Mouse (Mus musculus) kidney, embryonic 15.5 days (tissue): Measurements from ENCODE around the gene Hydin. TPM values are rescaled to one million over a fixed set of nuclear protein-coding genes. Genes with fewer than 3 reads are reported as not detected.
"Not testable (repeated sequence)": the region's sequence is repeated elsewhere in the genome, so short reads cannot be mapped to it uniquely, and the experiment has no call there.

Source experiments
- ATAC-seq: fragments of 200-750 bp; cut with Nextera tagmentation; replicated peaks from 2 replicates; pipeline ENCODE4 v1.8.0; 2017; ENCODE audit warnings: moderate TSS enrichment; ENCODE audit not compliant: low FRiP score
- H3K27ac ChIP-seq: fragments of 300-500 bp; sonication (generic); 2 replicates; pipeline ENCODE4 v1.5.1; 2015; ENCODE audit warnings: mild to moderate bottlenecking, inconsistent platforms
- H3K27me3 ChIP-seq: fragments of 300-500 bp; sonication (generic); 2 replicates; pipeline ENCODE4 v1.6.1; 2015; ENCODE audit warnings: inconsistent platforms
- H3K36me3 ChIP-seq: fragments of 300-500 bp; sonication (generic); 2 replicates; pipeline ENCODE4 v1.6.1; 2015; ENCODE audit warnings: inconsistent platforms
- H3K4me1 ChIP-seq: fragments of 300-500 bp; sonication (generic); 2 replicates; pipeline ENCODE4 v1.6.1; 2015; ENCODE audit warnings: inconsistent platforms
- H3K4me2 ChIP-seq: fragments of 300-500 bp; sonication (generic); 2 replicates; pipeline ENCODE4 v1.6.1; 2015; ENCODE audit warnings: moderate library complexity, mild to moderate bottlenecking, inconsistent platforms
- H3K4me3 ChIP-seq: fragments of 300-500 bp; sonication (generic); replicated peaks from 2 replicates; pipeline ENCODE4 v1.5.1; 2015; ENCODE audit warnings: mild to moderate bottlenecking, inconsistent platforms
- H3K9ac ChIP-seq: fragments of 300-500 bp; sonication (generic); 2 replicates; pipeline ENCODE4 v1.6.1; 2015; ENCODE audit warnings: mild to moderate bottlenecking, inconsistent platforms
- H3K9me3 ChIP-seq: fragments of 300-500 bp; sonication (generic); replicated peaks from 2 replicates; pipeline ENCODE4 v1.6.1; 2016; ENCODE audit warnings: inconsistent platforms
- WGBS: fragments of 180-500 bp; shearing (Covaris S2); methylation state at CpG from one replicate; pipeline ENCODE4 v1.1.7; 2015; ENCODE audit warnings: mixed read lengths; 5-methylcytosine and 5-hydroxymethylcytosine counted together
- polyA plus RNA-seq: library from polyadenylated mRNA; unstranded; fragments of >200 nt; fragmentation: Nextera tagmentation; extraction: Ambion mirVana; gene quantifications from 2 replicates; pipeline ENCODE4 v1.2.1, GENCODE M21; 2015

Gene Hydin
- polyA plus RNA-seq, 1 experiment from 2014 or later = 0.05 TPM

DNA sequence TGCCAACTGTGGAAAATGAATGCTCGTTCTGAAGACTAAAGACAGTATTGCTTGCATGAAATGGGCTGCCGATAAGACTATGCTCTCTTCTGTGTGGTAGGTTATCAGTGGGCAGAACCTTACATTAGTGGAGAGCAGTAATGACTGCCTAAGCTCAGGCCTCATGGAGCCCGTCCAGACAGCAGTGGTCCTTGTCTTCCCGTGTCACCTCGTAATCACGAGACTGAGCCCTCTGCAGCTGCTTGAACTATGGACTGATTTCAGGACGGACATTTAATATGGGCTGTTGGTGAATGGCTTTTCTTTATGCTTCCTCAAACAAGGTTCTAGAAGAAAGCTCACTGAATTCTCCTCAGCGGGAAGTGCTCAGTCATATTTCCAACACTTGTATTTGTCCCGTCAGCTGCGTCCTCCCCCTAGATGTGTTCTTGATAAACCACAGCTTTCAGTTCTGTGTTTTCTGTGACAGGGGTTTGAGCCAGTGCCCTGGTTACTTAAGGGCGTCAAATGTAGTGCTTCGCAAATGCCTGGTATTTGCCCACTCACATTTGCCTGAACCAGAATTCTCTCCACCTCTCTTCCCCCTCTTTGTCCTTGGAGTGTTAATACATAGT lies 73.4 kb downstream of the Hydin start:
- no peak for ATAC-seq
- no peaks in the 10 kb centered on the region for H3K36me3 ChIP-seq
- no peaks in the 10 kb centered on the region for H3K4me1 ChIP-seq
- no peaks in the 10 kb centered on the region for H3K9me3 ChIP-seq
- H3K27me3 ChIP-seq = no peaks in the 10 kb centered on the region
- no peak overlapping the region for H3K4me2 ChIP-seq
- H3K9ac ChIP-seq = no peak overlapping the region
- H3K4me3 ChIP-seq = no peak overlapping the region
- no peak overlapping the region for H3K27ac ChIP-seq
- WGBS = 81% methylated on average over 12 of the region's 12 CpGs

DNA sequence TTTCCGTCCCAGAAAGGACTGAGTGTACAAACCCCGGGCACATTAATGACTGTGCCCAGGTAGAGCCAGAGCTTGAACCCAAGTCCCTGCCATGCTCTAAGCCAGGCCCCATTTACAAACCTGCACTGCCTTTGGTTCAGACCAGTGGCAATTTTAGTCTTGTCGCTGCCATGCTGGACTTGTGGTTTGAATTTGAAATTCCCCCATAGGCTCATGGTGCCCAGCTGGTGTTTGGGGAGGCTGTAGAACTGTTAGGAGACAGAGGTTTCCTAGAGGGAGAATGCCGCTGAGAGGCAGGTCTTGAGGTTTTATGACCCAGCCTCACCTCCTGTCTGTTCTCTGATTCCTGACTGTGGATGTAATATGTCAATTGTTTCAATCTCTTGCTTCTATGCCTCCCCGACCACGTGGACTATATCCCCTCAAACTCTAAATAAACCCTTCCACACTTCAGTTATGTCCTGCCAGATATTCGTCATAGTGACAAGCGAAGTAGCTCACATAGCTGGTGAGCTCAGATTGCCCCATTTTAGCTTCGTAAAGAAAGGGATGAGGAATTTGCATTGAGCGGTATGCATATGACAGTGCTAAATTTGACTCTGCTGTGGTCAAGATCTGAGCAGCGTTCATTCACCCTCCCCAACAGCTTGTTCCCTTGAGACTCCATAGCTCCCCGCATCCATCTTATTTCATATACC lies 79.1 kb downstream of the Hydin start:
- Histone ChIP-seq H3K27me3 (no peaks in the 10 kb centered on the region), H3K4me3 (no peak overlapping the region), H3K4me1 (no peaks in the 10 kb centered on the region), H3K9ac (no peak overlapping the region), H3K9me3 (no peaks in the 10 kb centered on the region), H3K27ac (no peak overlapping the region), H3K4me2 (no peak overlapping the region), H3K36me3 (no peaks in the 10 kb centered on the region)
- WGBS = 71% methylated on average over 12 of the region's 12 CpGs
- ATAC-seq = no peak

DNA sequence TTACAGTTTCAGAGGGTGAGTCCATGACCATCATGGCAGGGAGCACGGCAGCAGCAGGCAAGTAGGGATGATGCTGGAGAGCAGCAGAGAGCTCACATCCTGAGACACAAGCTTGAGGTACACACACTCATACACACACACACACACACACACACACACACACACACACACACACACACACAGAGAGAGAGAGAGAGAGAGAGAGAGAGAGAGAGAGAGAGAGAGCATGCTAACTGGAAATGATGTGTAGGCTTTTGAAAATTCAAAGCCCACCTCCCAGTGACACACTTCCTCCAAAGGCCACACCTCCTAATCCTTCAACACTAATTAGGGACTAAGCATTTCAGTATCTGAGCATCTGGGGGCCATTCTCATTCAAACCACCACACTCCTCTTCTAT lies 80.1 kb downstream of the Hydin start:
- 77% methylated on average over 1 of the region's 1 CpGs for WGBS
- ATAC-seq = no peak
- Histone ChIP-seq H3K9me3 (no peaks in the 10 kb centered on the region), H3K4me1 (no peaks in the 10 kb centered on the region), H3K27ac (no peak overlapping the region), H3K36me3 (no peaks in the 10 kb centered on the region), H3K4me2 (no peak overlapping the region), H3K9ac (no peak overlapping the region), H3K27me3 (no peaks in the 10 kb centered on the region), H3K4me3 (no peak overlapping the region)

DNA sequence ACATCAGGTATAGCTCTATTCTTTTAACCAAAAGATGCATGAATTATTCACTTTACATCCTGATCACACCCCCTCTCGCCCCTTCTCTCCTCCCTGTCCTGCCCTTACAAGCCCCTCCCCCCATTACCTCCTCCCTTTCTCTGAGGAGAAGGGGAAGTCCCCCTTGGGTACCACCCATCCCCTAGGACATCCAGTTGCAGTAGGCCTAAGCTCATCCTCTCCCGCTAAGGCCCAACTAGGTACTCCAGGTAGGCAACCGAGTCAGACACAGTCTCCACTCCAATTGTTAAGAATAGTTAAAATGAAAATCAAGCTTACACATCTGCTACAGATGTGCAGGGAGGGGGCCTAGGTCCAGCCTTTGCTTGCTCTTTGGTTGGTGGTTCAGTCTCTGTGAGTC lies 83.9 kb downstream of the Hydin start:
- H3K27me3 ChIP-seq = no peaks in the 10 kb centered on the region
- no peak overlapping the region for H3K4me2 ChIP-seq
- no peak for ATAC-seq
- 89% methylated on average over 3 of the region's 3 CpGs for WGBS
- no peaks in the 10 kb centered on the region for H3K36me3 ChIP-seq
- H3K4me3 ChIP-seq = no peak overlapping the region
- H3K27ac ChIP-seq = no peak overlapping the region
- H3K4me1 ChIP-seq = no peaks in the 10 kb centered on the region
- H3K9ac ChIP-seq = no peak overlapping the region
- H3K9me3 ChIP-seq = no peaks in the 10 kb centered on the region

DNA sequence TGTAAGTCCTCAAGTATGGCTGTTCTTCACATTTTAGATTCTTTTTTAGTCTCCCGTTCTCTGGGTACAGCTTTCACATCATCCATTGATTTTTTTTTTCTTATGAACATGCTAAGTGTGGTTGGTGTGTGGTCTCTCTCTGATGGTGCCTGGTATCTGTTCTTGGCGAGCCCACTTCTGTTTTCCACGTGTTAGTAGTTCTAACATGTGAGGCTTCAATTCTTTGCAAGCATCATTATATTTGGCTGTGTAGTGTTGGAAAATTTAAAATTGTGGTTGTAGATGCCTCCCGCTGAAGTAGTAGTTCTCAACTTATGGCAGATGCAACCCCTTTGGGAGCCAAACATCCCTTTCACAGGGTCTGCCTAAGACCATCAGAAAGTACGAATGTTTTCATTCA lies 85.1 kb downstream of the Hydin start:
- H3K27me3 ChIP-seq = no peaks in the 10 kb centered on the region
- no peaks in the 10 kb centered on the region for H3K36me3 ChIP-seq
- no peaks in the 10 kb centered on the region for H3K4me1 ChIP-seq
- H3K4me3 ChIP-seq = no peak overlapping the region
- no peak overlapping the region for H3K27ac ChIP-seq
- 78% methylated on average over 5 of the region's 5 CpGs for WGBS
- H3K4me2 ChIP-seq = no peak overlapping the region
- H3K9me3 ChIP-seq = no peaks in the 10 kb centered on the region
- H3K9ac ChIP-seq = no peak overlapping the region
- no peak for ATAC-seq

DNA sequence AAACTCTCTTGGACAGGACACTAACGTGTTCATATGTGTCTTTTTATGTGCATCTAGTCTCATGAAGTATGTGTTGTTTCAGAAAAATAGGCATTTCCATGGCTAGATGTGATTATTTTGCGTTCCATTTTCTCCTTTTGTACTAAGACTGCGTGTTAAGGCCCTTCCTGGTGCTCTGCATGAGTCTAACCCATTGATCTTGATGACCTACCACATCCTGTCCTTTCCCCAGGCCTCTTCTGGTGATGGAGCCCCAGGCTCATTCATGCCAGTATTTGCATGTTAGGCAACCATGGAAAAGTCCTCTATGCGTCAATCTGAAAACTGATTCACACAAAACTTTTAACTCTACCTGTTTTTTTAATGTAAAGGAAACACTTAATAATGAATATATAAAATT lies 96.2 kb downstream of the Hydin start:
- no peak for ATAC-seq
- H3K4me2 ChIP-seq = no peak overlapping the region
- no peak overlapping the region for H3K9ac ChIP-seq
- H3K4me1 ChIP-seq = no peaks in the 10 kb centered on the region
- no peaks in the 10 kb centered on the region for H3K36me3 ChIP-seq
- H3K27me3 ChIP-seq = no peaks in the 10 kb centered on the region
- no peak overlapping the region for H3K4me3 ChIP-seq
- WGBS = 84% methylated on average over 4 of the region's 4 CpGs
- H3K27ac ChIP-seq = no peak overlapping the region
- no peaks in the 10 kb centered on the region for H3K9me3 ChIP-seq

DNA sequence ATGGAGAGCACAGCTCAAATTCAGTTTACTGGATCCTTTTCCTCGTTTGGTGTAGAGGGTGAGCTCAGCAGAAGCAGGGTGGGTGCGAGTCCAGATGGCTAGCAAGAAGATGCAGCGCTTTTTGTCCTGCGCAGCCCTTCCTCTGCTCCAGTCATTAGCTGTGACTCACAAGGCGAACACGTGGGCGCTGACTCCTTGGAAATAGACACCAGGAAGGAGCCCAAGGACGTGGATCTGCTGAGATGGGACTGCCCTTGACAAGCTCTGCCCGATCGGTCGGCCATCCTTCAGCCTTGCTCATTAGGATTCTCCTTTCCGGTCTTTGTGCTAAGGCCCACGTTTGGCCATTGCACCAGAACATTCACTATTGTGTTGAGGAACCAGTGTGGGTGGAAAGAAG lies 106.1 kb downstream of the Hydin start:
- no peak overlapping the region for H3K4me2 ChIP-seq
- no peaks in the 10 kb centered on the region for H3K4me1 ChIP-seq
- 83% methylated on average over 13 of the region's 13 CpGs for WGBS

DNA sequence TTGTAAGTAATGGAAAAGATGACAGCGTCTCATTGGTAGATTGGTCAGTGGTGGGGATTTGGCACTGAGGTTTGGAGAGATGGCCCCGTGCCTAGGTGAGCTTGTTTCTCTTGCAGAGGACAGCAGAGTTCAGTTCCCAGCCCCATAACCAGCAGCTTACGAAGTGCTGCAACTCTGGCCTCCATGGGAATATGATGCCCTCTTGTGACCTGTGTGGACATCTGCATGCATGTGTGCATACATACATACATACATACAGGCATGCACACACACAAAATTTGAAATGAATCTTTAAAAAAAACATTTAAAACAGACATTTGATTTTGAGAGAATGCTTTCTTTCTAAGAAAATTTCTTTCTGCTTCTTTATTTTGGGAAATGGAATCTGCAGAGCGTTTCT lies 106.9 kb downstream of the Hydin start:
- Histone ChIP-seq H3K4me2 (no peak overlapping the region), H3K4me1 (no peaks in the 10 kb centered on the region), H3K9ac (no peak overlapping the region), H3K9me3 (no peaks in the 10 kb centered on the region), H3K4me3 (no peak overlapping the region), H3K27me3 (0 out of 2 replicates have a peak, but pooled peaks cover 3% of the 10 kb centered on the region), H3K36me3 (no peaks in the 10 kb centered on the region), H3K27ac (no peak overlapping the region)
- ATAC-seq = no peak
- 85% methylated on average over 4 of the region's 4 CpGs for WGBS

More for the DNA sequence above, 106.1 kb downstream of the Hydin start:
- H3K9me3 ChIP-seq = no peaks in the 10 kb centered on the region
- 0 out of 2 replicates have a peak, but pooled peaks cover 3% of the 10 kb centered on the region for H3K27me3 ChIP-seq
- H3K36me3 ChIP-seq = no peaks in the 10 kb centered on the region
- no peak overlapping the region for H3K27ac ChIP-seq
- no peak overlapping the region for H3K9ac ChIP-seq
- ATAC-seq = no peak
- no peak overlapping the region for H3K4me3 ChIP-seq

DNA sequence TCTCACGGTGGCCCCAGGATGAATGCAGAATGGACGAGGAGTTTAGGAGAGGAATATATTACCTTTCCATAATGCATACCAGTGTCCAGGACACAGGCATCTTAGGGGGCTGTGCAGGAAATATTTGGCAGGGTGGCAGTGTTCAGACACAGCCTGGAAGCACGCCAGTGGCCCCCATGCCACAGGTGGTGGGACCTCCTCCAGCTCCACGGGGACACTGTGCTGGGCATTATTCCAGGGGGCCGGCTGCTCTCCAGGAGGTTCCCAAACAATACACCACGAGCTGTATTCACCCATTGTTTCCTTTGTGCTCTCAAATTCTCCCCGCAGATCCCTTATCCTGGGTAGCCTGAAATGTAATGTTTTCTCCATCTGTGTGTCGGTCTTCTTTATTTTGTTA lies 116.0 kb downstream of the Hydin start:
- Histone ChIP-seq H3K4me2 (no peak overlapping the region), H3K36me3 (no peaks in the 10 kb centered on the region), H3K4me1 (no peaks in the 10 kb centered on the region), H3K4me3 (no peak overlapping the region), H3K9ac (no peak overlapping the region), H3K27ac (no peak overlapping the region), H3K9me3 (no peaks in the 10 kb centered on the region), H3K27me3 (no peaks in the 10 kb centered on the region)
- ATAC-seq = no peak
- WGBS = 66% methylated on average over 8 of the region's 8 CpGs

DNA sequence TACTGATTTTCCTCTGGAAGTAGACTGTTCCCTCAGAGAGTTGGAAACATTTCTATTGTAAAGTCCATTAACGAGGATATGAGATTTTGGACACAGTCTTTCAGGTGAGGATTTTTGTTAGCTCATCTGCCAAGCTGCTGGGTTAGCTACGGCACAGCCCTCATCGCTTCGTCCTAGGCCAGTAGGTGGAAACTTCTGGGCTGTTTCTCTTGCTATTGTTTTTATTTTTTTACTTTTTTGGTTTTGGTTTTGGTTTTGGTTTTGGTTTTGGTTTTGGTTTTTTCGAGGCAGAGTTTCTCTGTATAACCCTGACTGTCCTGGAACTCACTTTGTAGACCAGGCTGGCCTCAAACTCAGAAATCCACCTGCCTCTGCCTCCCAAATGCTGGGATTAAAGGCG lies 117.9 kb downstream of the Hydin start:
- H3K27ac ChIP-seq, H3K9ac ChIP-seq, H3K27me3 ChIP-seq, ATAC-seq, H3K4me3 ChIP-seq, H3K9me3 ChIP-seq, H3K36me3 ChIP-seq, H3K4me2 ChIP-seq, H3K4me1 ChIP-seq: not testable (repeated sequence)
- 92% methylated on average over 6 of the region's 6 CpGs for WGBS

DNA sequence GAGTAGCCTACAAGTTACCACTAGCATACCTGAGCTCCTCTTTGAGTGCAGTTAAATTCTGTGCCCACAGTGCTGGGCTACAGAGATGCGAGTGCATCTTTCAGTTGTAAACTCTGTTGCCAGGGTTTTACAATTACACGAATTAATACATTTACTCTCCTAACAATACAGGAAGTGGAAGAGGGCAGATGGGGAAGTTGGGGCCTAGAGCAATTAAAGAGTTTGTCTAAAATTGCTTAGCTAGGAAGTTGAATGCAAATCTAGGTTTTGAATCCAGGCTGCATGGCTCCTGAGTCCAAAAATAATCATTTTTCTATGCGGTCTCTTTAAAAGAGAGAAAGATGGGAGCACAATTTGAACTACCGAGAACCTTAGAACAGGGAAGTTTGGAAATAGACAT lies 128.9 kb downstream of the Hydin start:
- H3K36me3 ChIP-seq = no peaks in the 10 kb centered on the region
- no peak overlapping the region for H3K27ac ChIP-seq
- no peaks in the 10 kb centered on the region for H3K9me3 ChIP-seq
- no peak overlapping the region for H3K9ac ChIP-seq
- WGBS = 84% methylated on average over 4 of the region's 4 CpGs
- no peak for ATAC-seq
- H3K27me3 ChIP-seq = no peaks in the 10 kb centered on the region
- H3K4me3 ChIP-seq = no peak overlapping the region
- no peak overlapping the region for H3K4me2 ChIP-seq
- H3K4me1 ChIP-seq = no peaks in the 10 kb centered on the region

DNA sequence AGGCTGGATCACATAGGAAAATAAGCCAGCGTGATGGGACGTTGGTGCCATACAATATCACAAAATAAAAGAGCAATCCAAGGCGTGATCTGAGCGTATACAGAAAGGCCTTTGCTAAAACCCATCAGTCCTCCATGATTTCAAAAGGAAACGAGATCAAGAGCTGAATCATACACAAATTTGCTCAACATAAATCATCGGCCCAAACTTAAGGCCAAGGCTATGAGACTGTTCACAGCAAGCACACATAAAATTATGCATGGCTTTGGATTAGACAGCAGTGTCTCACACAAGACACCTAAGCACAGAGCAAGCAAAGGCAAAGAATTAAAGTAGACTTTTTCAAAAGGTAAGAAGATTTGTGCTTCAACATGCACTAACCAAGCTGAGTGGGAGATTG lies 133.8 kb downstream of the Hydin start:
- Histone ChIP-seq H3K4me3 (no peak overlapping the region), H3K9me3 (no peaks in the 10 kb centered on the region), H3K4me1 (no peaks in the 10 kb centered on the region), H3K36me3 (no peaks in the 10 kb centered on the region), H3K4me2 (no peak overlapping the region), H3K9ac (no peak overlapping the region), H3K27ac (no peak overlapping the region), H3K27me3 (no peaks in the 10 kb centered on the region)
- 86% methylated on average over 6 of the region's 6 CpGs for WGBS
- no peak for ATAC-seq

DNA sequence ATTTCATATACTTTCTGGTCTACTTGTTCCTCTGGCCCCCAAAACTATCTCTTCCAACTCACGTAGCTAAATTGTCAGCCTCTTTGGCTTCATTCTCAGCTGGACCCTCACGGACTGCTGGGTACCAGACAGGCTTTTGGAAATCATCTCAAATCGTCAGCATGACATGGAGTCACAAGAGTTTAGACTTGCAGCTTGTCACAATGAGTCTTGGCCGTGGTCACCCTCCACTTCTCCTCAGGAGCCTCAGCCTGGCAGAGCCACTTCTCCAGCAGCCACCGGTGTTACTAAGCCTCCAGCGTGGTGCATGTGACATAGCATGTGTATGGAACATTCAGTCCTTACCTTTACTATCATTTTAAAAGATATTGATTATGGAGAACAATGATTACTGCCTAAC lies 135.5 kb downstream of the Hydin start:
- Histone ChIP-seq H3K4me3 (no peak overlapping the region), H3K27ac (no peak overlapping the region), H3K9me3 (no peaks in the 10 kb centered on the region), H3K9ac (no peak overlapping the region), H3K36me3 (no peaks in the 10 kb centered on the region), H3K27me3 (no peaks in the 10 kb centered on the region), H3K4me1 (no peaks in the 10 kb centered on the region), H3K4me2 (no peak overlapping the region)
- no peak for ATAC-seq
- WGBS = 88% methylated on average over 6 of the region's 6 CpGs
